Mouse (Mus musculus): ENCODE results near the gene Mark3.
A peak's percentile ranks its signal among the peaks of the same experiment; 100 is the strongest.

Gene Mark3

GRCm38 (mm10) chr12:111677882-111678669, 103.8 kb downstream of the Mark3 start, which contains the start of gene Trmt61a:
Gene Trmt61a, plus strand, starts transcription at chr12:111678105.
- DNase-seq: peak; percentile 85

GRCm38 (mm10) chr12:111678670-111678933, 104.3 kb downstream of the Mark3 start:
- no peak for DNase-seq

GRCm38 (mm10) chr12:111678997-111679396, 104.7 kb downstream of the Mark3 start:
- DNase-seq: no peak

- no peak for DNase-seq
Observed at GRCm38 (mm10) chr12:111680661-111681060, 106.3 kb downstream of the Mark3 start.

GRCm38 (mm10) chr12:111681305-111681704, 107.0 kb downstream of the Mark3 start:
- no peak for DNase-seq

- DNase-seq: no peak
Observed at GRCm38 (mm10) chr12:111682003-111682402, 107.7 kb downstream of the Mark3 start.

- no peak for DNase-seq
Observed at GRCm38 (mm10) chr12:111682806-111683205, 108.5 kb downstream of the Mark3 start.

- DNase-seq: no peak
Observed at GRCm38 (mm10) chr12:111686390-111686789, 112.1 kb downstream of the Mark3 start.

GRCm38 (mm10) chr12:111687350-111688068, 113.2 kb downstream of the Mark3 start:
- DNase-seq: peak; percentile 67

GRCm38 (mm10) chr12:111688069-111688428, 113.7 kb downstream of the Mark3 start:
- DNase-seq: no peak

GRCm38 (mm10) chr12:111689426-111689825, 115.1 kb downstream of the Mark3 start:
- no peak for DNase-seq

GRCm38 (mm10) chr12:111691346-111691872, 117.1 kb downstream of the Mark3 start:
- DNase-seq: no peak

- DNase-seq: no peak
Observed at GRCm38 (mm10) chr12:111692899-111693298, 118.6 kb downstream of the Mark3 start.

- no peak for DNase-seq
Observed at GRCm38 (mm10) chr12:111693341-111694270, 119.3 kb downstream of the Mark3 start.

GRCm38 (mm10) chr12:111694271-111694781, 120.0 kb downstream of the Mark3 start:
- no peak for DNase-seq

- DNase-seq: no peak
Observed at GRCm38 (mm10) chr12:111694880-111695804, 120.8 kb downstream of the Mark3 start.

GRCm38 (mm10) chr12:111696239-111696638, 121.9 kb downstream of the Mark3 start:
- peak; percentile 87 for DNase-seq

- no peak for DNase-seq
Observed at GRCm38 (mm10) chr12:111697708-111698107, 123.4 kb downstream of the Mark3 start.

GRCm38 (mm10) chr12:111698346-111698913, 124.1 kb downstream of the Mark3 start:
- peak; percentile 69 for DNase-seq

- no peak for DNase-seq
Observed at GRCm38 (mm10) chr12:111699542-111699941, 125.2 kb downstream of the Mark3 start.

GRCm38 (mm10) chr12:111700920-111701458, 126.7 kb downstream of the Mark3 start:
- no peak for DNase-seq

Measured in cerebellum, adult 11 months (tissue).